Mouse (Mus musculus) cortical plate, adult 2 months (tissue): ENCODE measurements around the gene Gm9837. TPM values are rescaled to one million over a fixed set of nuclear protein-coding genes. Genes with fewer than 3 reads are reported as not detected.

Source experiments
- H3K27ac ChIP-seq: fragments of 200-500 bp; 2 replicates; pipeline ENCODE4 v1.5.1; 2012; ENCODE audit warnings: low read length, control low read depth, inconsistent platforms; ENCODE audit not compliant: insufficient read depth
- H3K4me1 ChIP-seq: fragments of 200-500 bp; 2 replicates; pipeline ENCODE4 v1.6.1; 2011; ENCODE audit warnings: low read length; ENCODE audit not compliant: control insufficient read depth, insufficient read depth
- H3K4me3 ChIP-seq: fragments of 200-500 bp; 2 replicates; pipeline ENCODE4 v1.5.1; 2011; ENCODE audit warnings: mild to moderate bottlenecking, low read length, control low read depth; ENCODE audit not compliant: insufficient read depth
- CTCF ChIP-seq: fragments of 200-500 bp; IDR thresholded peaks from 2 replicates; pipeline ENCODE4 v1.5.1; 2011; ENCODE audit warnings: mild to moderate bottlenecking, control low read depth, low read length; ENCODE audit not compliant: insufficient read depth; ENCODE audit errors: extremely low read depth
- POLR2A ChIP-seq: fragments of 200-500 bp; IDR thresholded peaks from 2 replicates; pipeline ENCODE4 v1.6.1; 2011; ENCODE audit warnings: mild to moderate bottlenecking, low read length, control low read depth; ENCODE audit not compliant: insufficient read depth; ENCODE audit errors: extremely low read depth
- polyA plus RNA-seq: library from polyadenylated mRNA; depleted of rRNA; stranded (reverse); fragments of >200 nt; gene quantifications from 2 replicates; pipeline ENCODE4 v1.2.3, GENCODE M21; 2012; rRNA removed

The Gm9837 gene
- not detected in 2 replicates for polyA plus RNA-seq

DNA sequence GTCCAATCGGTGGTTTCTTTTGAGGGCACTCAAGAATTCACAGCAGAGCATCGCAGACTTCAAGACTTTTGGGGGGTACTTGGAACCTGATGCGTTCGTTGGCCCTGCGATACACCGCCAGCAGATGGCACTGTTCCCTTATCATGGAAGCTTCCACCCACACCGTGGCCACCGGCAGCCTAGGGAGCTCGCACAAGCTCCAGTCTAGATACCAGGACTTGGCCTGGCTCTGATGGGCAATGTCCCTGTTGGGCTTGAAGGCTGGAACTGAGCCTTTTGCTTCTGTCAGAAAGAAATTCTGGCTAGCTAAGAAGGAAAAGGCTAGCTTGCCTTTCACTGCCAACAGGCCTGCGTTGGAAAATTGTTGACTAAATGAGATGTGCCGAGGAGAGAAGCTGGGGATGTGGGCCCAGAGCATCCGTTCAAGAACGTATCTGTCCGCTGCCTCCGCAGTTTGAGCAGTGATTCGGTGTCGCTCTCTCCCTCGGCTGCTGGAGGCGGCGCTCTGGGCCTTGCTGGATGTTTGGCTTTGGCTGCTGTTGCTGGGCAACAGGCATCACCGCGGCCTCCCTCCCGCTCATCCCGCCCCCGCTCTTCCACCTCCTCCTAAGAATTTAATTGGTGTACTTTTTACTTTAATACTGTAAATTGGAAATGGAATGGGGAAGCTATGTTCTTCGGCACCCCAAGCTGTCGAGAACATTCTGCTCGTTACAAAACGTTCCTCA lies at the start of gene Gm9837:
Gene Gm9837, minus strand, starts transcription at position 512 of the 728 bp plus-strand sequence.
- TF ChIP-seq CTCF (peak; percentile 91), POLR2A (peak; percentile 70; the same call in 1 of the 2 replicates)
- Histone ChIP-seq H3K4me3 (peak within 1 kb of the TSS; percentile 3; the same call in 1 of the 2 replicates), H3K27ac (peak within 1 kb of the TSS; percentile 92), H3K4me1 (peaks cover 8% of the 10 kb centered on the region)

DNA sequence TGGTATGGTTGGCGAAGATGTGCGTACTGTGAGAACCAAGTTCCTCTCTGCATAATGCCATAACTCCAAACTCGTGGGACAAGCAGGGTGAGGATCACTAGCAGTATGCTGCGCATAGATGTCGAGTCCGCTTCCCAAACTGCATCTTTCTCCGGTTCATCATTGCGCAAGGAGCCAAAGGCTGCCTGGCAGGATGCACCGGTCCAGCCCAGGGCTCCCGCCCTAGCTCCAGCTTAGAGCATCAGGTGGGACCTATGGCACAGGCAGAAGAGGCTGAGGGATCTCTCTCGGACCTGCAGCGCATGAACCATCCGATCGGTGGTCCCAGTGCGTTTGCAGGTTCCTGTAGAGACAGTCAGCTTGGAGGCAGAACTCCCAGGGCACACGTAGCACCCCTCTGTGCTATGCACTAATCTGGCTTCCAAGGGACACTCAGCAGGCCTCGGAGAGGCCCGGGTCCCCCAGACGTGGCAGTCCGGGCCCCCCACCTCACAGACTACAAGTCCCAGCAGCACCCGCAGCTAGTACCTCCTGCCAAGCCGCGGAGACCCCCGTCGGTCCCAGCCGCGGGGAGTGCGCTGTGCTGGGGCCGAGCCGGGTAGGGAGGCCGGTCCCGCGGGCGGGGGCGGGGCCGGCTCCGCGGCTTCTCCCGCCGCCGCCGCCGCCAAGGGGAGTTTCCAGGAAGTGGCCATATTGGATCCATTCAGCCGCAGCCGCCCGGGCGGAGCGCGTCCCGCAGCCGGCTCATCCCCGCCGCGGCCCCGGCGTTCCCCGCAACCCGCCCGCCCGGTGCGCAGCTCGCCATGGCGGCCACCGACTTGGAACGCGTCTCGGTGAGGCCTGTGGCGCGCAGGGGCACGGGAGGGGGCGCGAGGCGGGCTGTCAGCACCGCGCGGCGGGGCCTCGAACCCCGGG lies 49.2 kb upstream of the Gm9837 start, which contains the start of gene Sept8:
Gene Sept8, plus strand, starts transcription at position 51 of the 915 bp plus-strand sequence.
- Histone ChIP-seq H3K27ac (peak within 1 kb of the TSS; percentile 93), H3K4me3 (peak within 1 kb of the TSS; percentile 82), H3K4me1 (peaks cover 3% of the 10 kb centered on the region)
- TF ChIP-seq CTCF (no peak), POLR2A (no peak)

- Histone ChIP-seq H3K27ac (no peak overlapping the region), H3K4me1 (peaks cover 3% of the 10 kb centered on the region; the same call in 1 of the 2 replicates), H3K4me3 (peak overlapping the region; percentile 82; the same call in 1 of the 2 replicates)
- TF ChIP-seq CTCF (no peak), POLR2A (no peak)
Observed at GRCm38 (mm10) chr11:53518759-53519158, 48.5 kb upstream of the Gm9837 start.

DNA sequence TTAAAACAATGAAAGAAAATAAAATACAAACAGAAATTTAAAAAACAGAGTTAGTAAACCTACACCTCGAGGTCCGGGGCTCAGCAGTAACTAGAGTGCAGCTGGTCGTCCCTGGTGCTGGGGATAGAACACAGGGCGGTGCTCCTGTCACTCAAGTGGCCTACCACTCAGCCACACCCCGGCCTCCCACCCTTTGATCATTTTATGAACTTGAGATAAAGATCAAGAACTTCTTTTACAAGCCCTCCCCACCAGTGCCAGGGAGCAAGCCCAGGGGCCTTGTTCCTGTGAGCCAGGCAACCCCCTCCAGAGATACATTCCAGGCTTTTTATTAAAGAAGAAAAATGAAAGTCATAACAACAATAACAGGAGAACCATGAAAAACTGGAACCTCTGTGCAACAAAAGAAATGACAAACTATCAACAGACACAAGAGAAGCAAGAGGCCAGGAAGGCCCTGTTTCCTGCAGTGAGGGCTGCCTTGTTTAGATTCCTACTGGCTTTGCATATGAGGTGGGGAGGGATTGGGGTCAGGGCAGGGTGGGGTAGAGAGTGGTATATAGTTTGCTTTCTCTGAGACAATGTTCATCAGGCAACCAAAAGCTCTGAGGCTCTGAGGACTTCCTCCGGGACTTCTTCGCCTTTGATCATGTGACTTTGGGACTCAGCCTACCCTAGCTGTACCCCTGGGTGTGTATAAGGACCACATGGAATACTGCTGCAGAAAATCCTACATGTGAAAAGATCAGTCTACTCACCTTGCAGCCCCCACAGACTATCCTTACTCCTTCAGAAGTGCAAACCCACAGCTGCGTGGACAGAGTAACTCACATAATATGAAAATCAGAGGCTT lies 46.7 kb upstream of the Gm9837 start:
- no peaks in the 10 kb centered on the region for H3K4me1 ChIP-seq
- TF ChIP-seq POLR2A: no peak
- no peak for TF ChIP-seq CTCF
- H3K4me3 ChIP-seq: no peak overlapping the region
- no peak overlapping the region for H3K27ac ChIP-seq

- no peak overlapping the region for H3K27ac ChIP-seq
- peaks cover 1% of the 10 kb centered on the region; the same call in 1 of the 2 replicates for H3K4me1 ChIP-seq
- TF ChIP-seq POLR2A (no peak), CTCF (no peak)
- no peak overlapping the region for H3K4me3 ChIP-seq
Observed at GRCm38 (mm10) chr11:53510351-53510750, 40.1 kb upstream of the Gm9837 start.

GRCm38 (mm10) chr11:53508591-53508990 lies 38.3 kb upstream of the Gm9837 start:
- peaks cover 1% of the 10 kb centered on the region; the same call in 1 of the 2 replicates for H3K4me1 ChIP-seq
- no peak overlapping the region for H3K27ac ChIP-seq
- no peak overlapping the region for H3K4me3 ChIP-seq
- TF ChIP-seq POLR2A: no peak
- TF ChIP-seq CTCF: no peak

- Histone ChIP-seq H3K4me1 (peaks cover 1% of the 10 kb centered on the region; the same call in 1 of the 2 replicates), H3K4me3 (no peak overlapping the region), H3K27ac (no peak overlapping the region)
- TF ChIP-seq POLR2A (no peak), CTCF (no peak)
Observed at GRCm38 (mm10) chr11:53508152-53508551, 37.9 kb upstream of the Gm9837 start.

DNA sequence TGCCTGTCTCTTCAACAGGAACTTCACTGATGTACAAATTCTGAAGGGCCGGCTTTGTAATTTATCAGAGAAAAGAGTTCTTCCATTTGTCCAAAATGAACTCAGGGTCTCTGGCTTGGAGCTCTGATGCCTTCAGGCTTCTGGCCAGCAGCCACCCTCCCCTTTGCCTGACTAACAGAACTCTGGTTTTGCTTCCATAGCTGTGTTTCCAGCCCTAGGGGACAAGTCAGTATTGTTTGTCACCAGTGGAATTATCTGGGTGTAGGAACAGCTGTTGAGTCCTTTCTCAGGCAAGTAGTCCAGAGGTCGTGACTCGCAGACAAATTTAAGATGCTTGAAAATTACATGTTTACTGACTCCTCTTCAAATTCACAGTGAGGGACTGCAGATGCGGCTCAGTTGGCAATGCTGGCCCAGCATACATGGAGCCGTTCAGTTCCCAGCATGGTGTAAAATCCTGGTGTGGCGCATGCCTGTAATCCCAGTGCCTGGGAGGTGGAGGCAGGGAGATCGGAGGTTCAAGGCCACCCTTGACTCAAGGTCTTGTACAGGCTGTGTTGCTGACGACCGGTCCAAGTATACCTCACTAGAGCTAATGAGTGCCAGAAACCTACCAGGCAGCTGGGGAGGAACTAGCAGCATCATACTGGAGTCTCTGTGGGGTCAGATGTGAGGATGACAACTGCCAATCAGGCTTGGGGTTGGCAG lies 37.0 kb upstream of the Gm9837 start:
- Histone ChIP-seq H3K4me1 (peaks cover 6% of the 10 kb centered on the region; the same call in 1 of the 2 replicates), H3K27ac (peak overlapping the region; percentile 18; the same call in 1 of the 2 replicates), H3K4me3 (no peak overlapping the region)
- TF ChIP-seq POLR2A (no peak), CTCF (no peak)
